23 mouse cellular contexts compared by ENCODE assay signal in genomic region chr9:42722501-42722900, GRCm38 (mm10).
DNase-seq lines count a peak whose midpoint lies in the region; ATAC-seq and TF ChIP-seq lines count a peak whose summit lies in the region.
"Had no signal": no experiment of that assay in that cellular context is flagged by ENCODE, and none has a peak within 500 bp of the region (broad histone marks: within the 10 kb centered on the region; RNA-seq: fewer than 3 reads in every experiment).

No protein-coding gene starts in this region.

- no peaks in the 10 kb centered on the region for H3K27me3 ChIP-seq in forebrain, embryonic 16.5 days (replicated peaks; ENCODE audit: control insufficient read depth, insufficient read depth, low read length)
- H3K27me3 ChIP-seq: forebrain, embryonic 13.5 days; heart, embryonic 13.5 days; midbrain, embryonic 13.5 days; stomach, embryonic 15.5 days had no signal

- peak; percentile 4 for DNase-seq in kidney, adult 11 months
- no peak for DNase-seq in kidney, adult 18-20 months
- DNase-seq in ES-E14 (ENCODE audit: low read depth, low spot score) = no peak
- DNase-seq in kidney, adult 9 months = peak; percentile 26
- DNase-seq in kidney, postnatal 25 days = peak; percentile 8 to 44
- no peak for DNase-seq in spleen, adult 12 weeks (ENCODE audit: low spot score)
- DNase-seq: adrenal gland, postnatal 10 days; embryo, embryonic 11 days; gastrocnemius, postnatal 14 days; heart, adult 18-20 months; heart, postnatal 4 days; left cerebral cortex, postnatal 4 days; liver; right cerebral cortex, postnatal 25 days; thymus, adult 18-20 months had no signal

- in situ Hi-C loops in ES-E14 (cut with MboI; ENCODE audit: low sequenced_read_pairs in 2 of 2, unreplicated experiment in 2 of 2) = no loop called here

- no peak overlapping the region for H3K4me2 ChIP-seq in forebrain, embryonic 16.5 days (ENCODE audit: low read length)
- H3K4me2 ChIP-seq: forebrain, embryonic 13.5 days; heart, embryonic 13.5 days; midbrain, embryonic 13.5 days; stomach, embryonic 15.5 days had no signal

- H3K4me3 ChIP-seq in ES-E14 (ENCODE audit: insufficient read depth in 1 of 2, low read depth in 1 of 2, low read length in 2 of 2, poor library complexity in 1 of 2, severe bottlenecking in 1 of 2) = no peak overlapping the region
- H3K4me3 ChIP-seq in forebrain, embryonic 16.5 days (replicated peaks; ENCODE audit: low read length) = no peak overlapping the region
- H3K4me3 ChIP-seq: forebrain, embryonic 13.5 days; heart, embryonic 13.5 days; left cerebral cortex, adult 2 months; midbrain, embryonic 13.5 days; stomach, embryonic 15.5 days had no signal

- no peaks in the 10 kb centered on the region for H3K4me1 ChIP-seq in ES-E14 (ENCODE audit: control insufficient read depth in 2 of 2, insufficient read depth in 2 of 2, low read length in 2 of 2, poor library complexity in 1 of 2)
- H3K4me1 ChIP-seq in forebrain, embryonic 16.5 days (replicated peaks; ENCODE audit: control insufficient read depth, insufficient read depth, low read length) = peaks cover 5% of the 10 kb centered on the region

- H3K27ac ChIP-seq in ES-E14 (ENCODE audit: insufficient read depth, low read depth, low read length, poor library complexity, severe bottlenecking) = no peak overlapping the region
- H3K27ac ChIP-seq in forebrain, embryonic 16.5 days (ENCODE audit: low read length) = no peak overlapping the region
- H3K27ac ChIP-seq: forebrain, embryonic 13.5 days; heart, embryonic 13.5 days; midbrain, embryonic 13.5 days; stomach, embryonic 15.5 days had no signal

- WGBS in forebrain, embryonic 16.5 days = 25% methylated on average over 4 of the region's 4 CpGs

- H3K9ac ChIP-seq in ES-E14 (ENCODE audit: insufficient read depth, low read depth, low read length, poor library complexity, severe bottlenecking) = no peak overlapping the region
- no peak overlapping the region for H3K9ac ChIP-seq in forebrain, embryonic 16.5 days (replicated peaks; ENCODE audit: low read depth, low read length)
- H3K9ac ChIP-seq: forebrain, embryonic 13.5 days; heart, embryonic 13.5 days; midbrain, embryonic 13.5 days; stomach, embryonic 15.5 days had no signal

- H3K36me3 ChIP-seq in ES-E14 (ENCODE audit: control insufficient read depth, insufficient read depth, low read length, poor library complexity, severe bottlenecking) = no peaks in the 10 kb centered on the region
- H3K36me3 ChIP-seq in forebrain, embryonic 16.5 days (ENCODE audit: control insufficient read depth, insufficient read depth) = no peaks in the 10 kb centered on the region
- H3K36me3 ChIP-seq: heart, embryonic 13.5 days; midbrain, embryonic 13.5 days; stomach, embryonic 15.5 days had no signal

- no peak for ATAC-seq in forebrain, embryonic 16.5 days
- ATAC-seq: activated CD4-positive, CD25-positive, alpha-beta regulatory T cell, adult 4 months; forebrain, embryonic 13.5 days; lung, postnatal 0 days; midbrain, embryonic 13.5 days had no signal

- H3K9me3 ChIP-seq in ES-E14 (ENCODE audit: control insufficient read depth, insufficient read depth, low read depth, low read length) = no peaks in the 10 kb centered on the region
- H3K9me3 ChIP-seq in forebrain, embryonic 16.5 days (ENCODE audit: control insufficient read depth, low read length) = no peaks in the 10 kb centered on the region
- H3K9me3 ChIP-seq: forebrain, embryonic 13.5 days; heart, embryonic 13.5 days; midbrain, embryonic 13.5 days; stomach, embryonic 15.5 days had no signal

TF ChIP-seq in ES-E14, 5 proteins besides CTCF, POLR2A, EP300 and RAD21:
- TF ChIP-seq ZNF384 (IDR thresholded peaks at IDR 0.05; ENCODE audit: low read depth, low read length) (0 out of 2 replicates have a peak, but pooled peaks have one; percentile 15), HCFC1 (IDR thresholded peaks at IDR 0.05; ENCODE audit: borderline replicate concordance, insufficient read depth, low read length) (no peak)

Comparison
In these comparisons a context has a peak if more than half of its experiments do, and no peak if none do; other contexts are left out.
1. DNase-seq: peak in kidney, adult 11 months (single experiment), kidney, adult 9 months (single experiment) and kidney, postnatal 25 days (2 of 2); none in kidney, adult 18-20 months (single experiment), ES-E14 (single experiment) and spleen, adult 12 weeks (single experiment).